Mouse (Mus musculus): ENCODE data around the gene Asdurf. TPM values are rescaled to one million over a fixed set of nuclear protein-coding genes. Genes with fewer than 3 reads are reported as not detected.
"Not testable (repeated sequence)": the region's sequence is repeated elsewhere in the genome, so short reads cannot be mapped to it uniquely, and the experiment has no call there.

Asdurf gene
- not detected for total RNA-seq (2021)
- long read RNA-seq, experiment 1, result 0 reads
- long read RNA-seq, experiment 2, result 0 reads

GRCm38 (mm10) chr1:53352327-53353261 is at the start of gene Asdurf, which contains the start of the genes Gm28551 and Asnsd1:
Gene Asdurf (minus strand): TSS chr1:53352619.
Gene Gm28551 (minus strand): TSS chr1:53352667.
Gene Asnsd1 (minus strand): TSS chr1:53352752.
- DNase-seq (ENCODE audit: low spot score in 2 of 2), result peak; percentile 94 to 98

DNA sequence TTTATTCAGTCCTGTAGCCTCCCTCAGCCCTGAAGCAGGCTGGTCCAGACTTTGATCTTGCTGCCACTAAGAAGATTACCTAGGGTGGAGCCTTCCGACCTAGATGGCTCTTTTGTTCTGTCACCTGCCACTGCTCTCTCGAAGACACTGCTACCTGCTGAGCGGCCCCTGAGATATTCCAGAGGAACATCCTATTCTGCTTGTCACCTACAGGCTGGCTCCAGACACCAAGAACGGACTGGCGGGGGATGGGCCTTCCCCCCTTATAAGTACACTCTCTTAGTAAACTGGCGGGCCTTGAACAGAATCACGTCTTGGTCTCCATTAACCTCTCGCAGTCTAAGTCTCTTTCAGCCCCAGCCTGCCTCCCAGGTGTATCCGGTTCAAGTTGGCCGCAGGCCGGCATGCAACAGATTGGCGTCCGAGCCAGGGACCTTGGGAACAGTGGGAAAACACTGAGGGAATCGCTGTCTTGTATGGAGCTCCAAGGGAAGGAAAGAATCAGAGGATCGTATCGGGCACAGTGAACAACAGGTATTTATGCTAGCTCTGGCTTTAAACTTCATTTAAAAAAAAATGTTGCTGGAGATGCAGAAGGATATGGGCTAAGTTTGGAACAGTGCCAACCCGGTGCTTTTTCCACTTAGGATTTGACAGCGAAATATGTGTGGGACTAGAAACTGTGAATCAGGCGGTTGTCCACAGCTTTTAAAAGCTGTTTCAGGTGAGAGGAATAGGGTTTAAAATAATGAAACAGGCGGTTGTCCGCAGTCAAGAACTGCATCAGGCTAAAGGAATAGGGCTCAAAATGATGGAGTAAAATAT is 41.7 kb upstream of the Asdurf start:
- DNase-seq (ENCODE audit: low spot score in 2 of 2), result peak; percentile 23 to 32

GRCm38 (mm10) chr1:53388762-53389161 is 36.3 kb upstream of the Asdurf start:
- DNase-seq (ENCODE audit: low spot score in 2 of 2), result no peak

DNA sequence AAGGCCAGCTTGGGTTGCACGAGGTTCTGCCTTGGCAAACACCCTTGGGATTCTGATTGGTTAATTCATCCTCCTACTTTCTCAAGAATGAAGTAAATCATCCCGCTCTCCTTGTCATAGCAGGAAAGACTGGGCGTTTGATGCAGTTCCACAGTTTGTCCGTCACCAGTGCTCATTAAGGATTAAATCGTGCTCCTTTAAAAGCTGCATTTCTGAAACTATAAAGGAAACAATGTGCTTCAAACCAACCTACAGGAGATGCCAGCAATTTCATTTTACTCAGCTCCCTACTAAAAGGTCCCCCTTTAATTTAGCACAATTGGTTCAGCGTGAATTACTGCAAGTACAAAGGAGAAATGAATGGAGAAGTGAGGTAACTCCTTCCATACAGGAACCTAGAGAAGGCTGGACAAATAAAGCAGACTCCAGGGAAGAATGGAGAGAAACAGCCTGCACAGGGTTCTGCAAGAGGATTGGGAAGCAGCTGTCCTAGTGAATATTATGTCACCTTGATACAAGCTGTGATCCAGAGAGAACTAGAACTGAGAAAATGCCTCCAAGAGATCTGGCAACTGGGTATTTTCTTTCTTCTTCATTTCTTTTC is 31.8 kb upstream of the Asdurf start:
- DNase-seq (ENCODE audit: low spot score in 2 of 2), result no peak

GRCm38 (mm10) chr1:53377731-53378130 is 25.3 kb upstream of the Asdurf start:
- DNase-seq (ENCODE audit: low spot score in 2 of 2), result no peak

GRCm38 (mm10) chr1:53375965-53376364 is 23.5 kb upstream of the Asdurf start:
- not testable (repeated sequence) for DNase-seq (ENCODE audit: low spot score in 2 of 2)

- DNase-seq (ENCODE audit: low spot score in 2 of 2), result no peak
Observed at GRCm38 (mm10) chr1:53358988-53359387, 6.6 kb upstream of the Asdurf start.

DNA sequence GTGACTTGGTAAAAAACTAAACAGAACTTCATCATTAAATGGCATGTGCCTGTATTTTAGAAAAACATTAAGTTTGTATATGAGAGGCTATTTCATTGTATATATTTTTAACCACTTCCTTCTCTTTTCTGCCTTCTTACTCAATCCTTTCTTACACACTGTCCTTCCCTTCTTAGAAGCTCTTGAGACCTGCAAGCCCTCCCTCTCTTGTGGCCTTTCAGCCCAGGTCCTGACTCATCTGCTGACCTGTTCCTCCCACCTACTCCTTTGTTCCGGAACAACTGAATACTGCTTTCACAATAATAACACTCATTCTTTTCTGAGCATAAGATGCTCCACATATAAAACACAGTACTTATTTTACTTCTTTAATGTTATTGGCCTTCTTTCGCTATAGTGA is 11.3 kb downstream of the Asdurf start:
- no peak for DNase-seq (ENCODE audit: low spot score in 2 of 2)

GRCm38 (mm10) chr1:53337403-53337802 is 15.0 kb downstream of the Asdurf start:
- DNase-seq (ENCODE audit: low spot score in 2 of 2), result not testable (repeated sequence)

DNA sequence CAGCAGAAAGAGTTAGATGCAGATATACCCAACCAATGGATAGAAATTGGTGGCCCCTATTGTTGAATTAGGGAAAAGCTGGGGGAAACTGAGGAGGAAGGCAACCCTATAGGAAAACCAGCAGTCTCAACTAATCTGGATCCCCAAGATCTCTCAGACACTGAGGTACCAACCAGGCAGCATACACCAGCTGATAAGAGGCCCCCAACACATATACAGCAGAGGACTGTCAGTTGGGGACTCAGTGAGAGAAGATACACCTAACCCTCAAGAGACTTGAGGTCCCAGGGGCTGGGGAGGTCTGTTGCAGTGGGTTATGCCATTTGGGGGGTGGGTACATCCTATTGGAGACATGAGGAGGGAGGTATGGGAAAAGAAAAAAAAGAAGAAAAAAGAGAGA is 17.0 kb downstream of the Asdurf start:
- no peak for DNase-seq (ENCODE audit: low spot score in 2 of 2)

DNA sequence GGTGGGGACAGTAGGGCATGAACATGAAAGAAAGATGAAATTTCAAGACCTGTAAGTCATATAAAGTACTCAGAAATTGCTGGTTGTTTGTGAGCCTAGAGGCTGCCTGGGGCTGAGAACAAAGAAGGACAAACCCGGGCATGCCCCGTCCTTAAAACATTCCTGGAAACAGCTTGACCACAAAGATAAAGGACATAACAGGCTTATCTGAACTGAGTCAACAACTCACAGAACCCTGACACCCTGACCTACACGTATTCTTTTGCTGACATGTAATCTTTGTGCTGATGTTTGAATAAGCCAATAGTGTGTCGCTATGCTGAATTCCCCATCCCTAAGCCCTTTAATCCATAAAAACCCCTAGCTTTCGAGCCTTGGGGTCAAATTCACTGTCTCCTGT is 18.9 kb downstream of the Asdurf start:
- DNase-seq (ENCODE audit: low spot score in 2 of 2), result not testable (repeated sequence)

GRCm38 (mm10) chr1:53324827-53325494 is 27.5 kb downstream of the Asdurf start:
- no peak for DNase-seq (ENCODE audit: low spot score in 2 of 2)

DNA sequence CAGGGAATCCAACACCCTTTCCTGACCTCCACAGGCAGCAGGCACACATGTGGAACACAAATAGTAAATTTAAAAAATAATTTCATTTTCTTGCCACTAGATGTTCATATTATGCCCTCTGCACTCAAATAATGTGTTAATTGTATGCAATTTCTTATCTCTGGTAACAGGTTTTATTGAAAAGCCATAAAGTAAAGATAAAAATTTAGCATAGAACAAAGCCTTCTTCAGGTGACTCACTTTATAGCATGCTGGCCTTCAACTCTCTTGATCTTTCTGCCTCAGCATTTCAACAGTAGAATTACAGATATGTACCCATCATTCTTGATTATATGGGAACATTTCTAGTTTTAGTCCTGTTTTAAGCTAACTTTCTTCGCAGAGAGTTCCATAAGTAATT is 28.1 kb downstream of the Asdurf start:
- no peak for DNase-seq (ENCODE audit: low spot score in 2 of 2)

DNA sequence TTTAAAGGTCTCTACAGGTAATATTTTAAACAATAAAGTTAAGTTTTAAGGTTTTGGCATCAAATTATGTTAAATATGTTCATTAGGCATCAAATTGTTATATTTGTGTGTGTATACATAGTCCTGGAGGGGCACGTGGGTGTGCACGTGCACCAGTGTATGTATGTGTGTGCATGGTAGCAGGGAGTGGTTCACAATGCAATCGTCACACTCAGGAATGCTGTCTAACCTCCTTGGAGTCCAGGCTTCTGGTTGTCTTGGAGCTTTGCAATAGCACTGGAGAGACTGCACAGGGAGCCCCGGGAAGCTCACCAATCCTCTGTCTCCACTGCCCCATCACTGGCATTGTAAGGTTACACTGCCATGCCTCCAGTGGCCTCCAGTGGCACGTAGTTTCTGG is 29.2 kb downstream of the Asdurf start:
- no peak for DNase-seq (ENCODE audit: low spot score in 2 of 2)

- no peak for DNase-seq (ENCODE audit: low spot score in 2 of 2)
Observed at GRCm38 (mm10) chr1:53321662-53322344, 30.6 kb downstream of the Asdurf start.

- peak; percentile 82 to 88 for DNase-seq (ENCODE audit: low spot score in 2 of 2)
Observed at GRCm38 (mm10) chr1:53312989-53313967, 39.1 kb downstream of the Asdurf start, which contains the start of gene Osgepl1. Gene Osgepl1 (plus strand): TSS chr1:53313624.

GRCm38 (mm10) chr1:53300506-53300905 is 51.9 kb downstream of the Asdurf start:
- DNase-seq (ENCODE audit: low spot score in 2 of 2), result no peak
